Mouse (Mus musculus) midbrain, embryonic 13.5 days (tissue): Measurements from ENCODE around the gene Syt14. TPM values are rescaled to one million over a fixed set of nuclear protein-coding genes. Genes with fewer than 3 reads are reported as not detected.

Experiments used
- ATAC-seq: fragments of 200-750 bp; cut with Nextera tagmentation; 2 replicates; pipeline ENCODE4 v1.8.0; 2017; ENCODE audit warnings: mild to moderate bottlenecking, moderate TSS enrichment, moderate library complexity
- H3K27ac ChIP-seq: fragments of 300-500 bp; sonication (generic); 2 replicates; pipeline ENCODE4 v1.5.1; 2015; ENCODE audit warnings: inconsistent platforms, mild to moderate bottlenecking, moderate library complexity
- H3K27me3 ChIP-seq: fragments of 300-500 bp; sonication (generic); 2 replicates; pipeline ENCODE4 v1.6.1; 2015; ENCODE audit warnings: mild to moderate bottlenecking, inconsistent platforms
- H3K36me3 ChIP-seq: fragments of 300-500 bp; sonication (generic); 2 replicates; pipeline ENCODE4 v1.6.1; 2015; ENCODE audit warnings: mild to moderate bottlenecking, inconsistent platforms
- H3K4me1 ChIP-seq: fragments of 300-500 bp; sonication (generic); replicated peaks from 2 replicates; pipeline ENCODE4 v1.6.1; 2015; ENCODE audit warnings: inconsistent platforms
- H3K4me2 ChIP-seq: fragments of 300-500 bp; sonication (generic); replicated peaks from 2 replicates; pipeline ENCODE4 v1.6.1; 2015; ENCODE audit warnings: moderate library complexity, mild to moderate bottlenecking, inconsistent platforms
- H3K4me3 ChIP-seq: fragments of 300-500 bp; sonication (generic); replicated peaks from 2 replicates; pipeline ENCODE4 v1.5.1; 2015; ENCODE audit warnings: mild to moderate bottlenecking, inconsistent platforms
- H3K9ac ChIP-seq: fragments of 300-500 bp; sonication (generic); replicated peaks from 2 replicates; pipeline ENCODE4 v1.6.1; 2015; ENCODE audit warnings: mild to moderate bottlenecking, inconsistent platforms
- H3K9me3 ChIP-seq: fragments of 300-500 bp; sonication (generic); 2 replicates; pipeline ENCODE4 v1.6.1; 2016; ENCODE audit warnings: mild to moderate bottlenecking, inconsistent platforms
- WGBS: fragments of 180-500 bp; shearing (Covaris S2); methylation state at CpG from one replicate; pipeline ENCODE4 v1.1.7; 2015; 5-methylcytosine and 5-hydroxymethylcytosine counted together
- polyA plus RNA-seq: library from polyadenylated mRNA; unstranded; fragments of >200 nt; fragmentation: Nextera tagmentation; extraction: Ambion mirVana; gene quantifications from 2 replicates; pipeline ENCODE4 v1.2.1, GENCODE M21; 2015

Syt14 gene
- polyA plus RNA-seq, 1 experiment from 2014 or later: 8.9 TPM

DNA sequence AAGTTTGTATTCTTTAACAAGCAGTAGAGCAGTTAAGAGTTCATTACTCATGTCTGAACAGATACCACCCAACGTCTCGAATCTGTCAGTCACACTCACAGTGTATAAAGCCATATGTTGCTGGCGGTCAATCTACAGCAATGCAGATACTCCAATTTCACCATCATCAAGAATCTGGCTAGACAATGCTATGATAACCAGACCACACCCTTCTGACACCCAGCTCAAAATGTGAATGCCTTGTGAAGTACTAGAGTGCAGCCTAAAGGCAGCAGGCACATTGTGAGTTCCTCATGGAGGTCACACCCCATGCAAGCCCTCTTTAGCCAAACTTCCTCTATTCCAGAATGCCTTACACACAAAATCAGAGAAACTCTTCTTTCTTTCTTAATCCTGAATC, 53.9 kb downstream of the Syt14 start:
- no peak overlapping the region for H3K27ac ChIP-seq
- H3K4me2 ChIP-seq: no peak overlapping the region
- H3K9me3 ChIP-seq: no peaks in the 10 kb centered on the region
- H3K4me1 ChIP-seq: no peaks in the 10 kb centered on the region
- no peak for ATAC-seq
- no peak overlapping the region for H3K9ac ChIP-seq
- H3K27me3 ChIP-seq: no peaks in the 10 kb centered on the region
- H3K36me3 ChIP-seq: no peaks in the 10 kb centered on the region
- 92% methylated on average over 3 of the region's 3 CpGs for WGBS
- H3K4me3 ChIP-seq: no peak overlapping the region

DNA sequence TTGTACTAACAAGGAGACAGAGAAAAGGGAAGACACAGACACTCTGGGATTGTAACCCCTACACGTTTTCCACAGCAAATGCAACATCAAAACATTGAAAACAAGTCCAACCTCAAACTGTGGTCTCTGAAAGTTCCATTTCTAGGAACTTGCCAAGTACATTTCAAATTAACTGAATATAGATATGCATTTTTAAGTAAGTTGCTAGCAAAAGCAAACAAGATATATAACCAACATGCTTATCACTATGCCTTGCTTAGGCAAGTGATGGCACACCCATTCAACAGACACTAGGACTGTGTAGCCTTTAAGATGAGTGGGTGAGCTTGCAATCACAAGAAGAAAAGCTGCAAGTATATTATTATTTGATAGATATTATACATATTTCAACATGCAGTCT, 54.5 kb downstream of the Syt14 start:
- Histone ChIP-seq H3K4me3 (no peak overlapping the region), H3K27me3 (no peaks in the 10 kb centered on the region), H3K4me2 (no peak overlapping the region), H3K36me3 (no peaks in the 10 kb centered on the region), H3K4me1 (no peaks in the 10 kb centered on the region), H3K27ac (no peak overlapping the region), H3K9ac (no peak overlapping the region), H3K9me3 (no peaks in the 10 kb centered on the region)
- ATAC-seq: no peak
- 77% methylated on average over 1 of the region's 1 CpGs for WGBS

DNA sequence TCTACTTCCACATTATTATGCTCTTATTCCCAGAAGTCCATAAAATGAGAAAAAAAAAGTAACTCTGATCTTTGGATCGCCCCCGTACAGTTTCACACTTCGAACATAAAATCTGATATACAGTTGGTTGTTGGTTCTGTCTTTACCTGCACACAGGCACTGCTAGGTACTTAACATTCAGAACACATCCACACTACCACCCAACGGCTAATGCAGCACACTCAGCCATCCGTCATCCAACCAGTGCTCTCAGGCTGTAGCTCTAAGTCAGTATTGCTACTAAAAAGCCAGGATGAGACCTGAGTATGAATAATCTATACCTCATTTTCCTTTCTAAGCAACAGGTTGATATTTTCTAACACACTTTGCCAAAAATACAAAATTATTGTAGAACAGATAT, 73.3 kb downstream of the Syt14 start:
- Histone ChIP-seq H3K9ac (no peak overlapping the region), H3K4me2 (no peak overlapping the region), H3K4me1 (no peaks in the 10 kb centered on the region), H3K27me3 (no peaks in the 10 kb centered on the region), H3K4me3 (no peak overlapping the region), H3K9me3 (peaks cover 2% of the 10 kb centered on the region; the same call in 1 of the 2 replicates), H3K27ac (no peak overlapping the region), H3K36me3 (peaks cover 23% of the 10 kb centered on the region)
- 82% methylated on average over 5 of the region's 5 CpGs for WGBS
- ATAC-seq: no peak

DNA sequence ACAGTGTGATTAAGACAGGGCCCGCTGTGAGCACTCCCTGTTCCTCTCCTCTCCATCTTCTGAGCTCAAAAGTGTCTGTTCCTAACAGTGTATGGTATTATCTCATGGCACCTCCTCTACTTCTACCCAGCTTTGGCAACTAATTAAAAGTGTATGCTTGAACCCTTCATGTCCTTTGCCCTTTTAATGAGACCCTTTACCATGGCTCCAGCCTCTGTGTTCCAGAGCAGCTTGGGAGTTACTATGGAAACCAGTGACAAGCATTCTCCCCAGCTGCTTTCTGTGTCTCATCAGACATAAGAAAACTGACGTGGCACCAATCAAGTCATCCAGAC, 87.8 kb downstream of the Syt14 start:
- Histone ChIP-seq H3K9ac (no peak overlapping the region), H3K36me3 (no peaks in the 10 kb centered on the region), H3K4me3 (no peak overlapping the region), H3K4me2 (no peak overlapping the region), H3K9me3 (no peaks in the 10 kb centered on the region), H3K27ac (peak overlapping the region; percentile 71), H3K27me3 (no peaks in the 10 kb centered on the region), H3K4me1 (peaks cover 6% of the 10 kb centered on the region)
- ATAC-seq: peak; percentile 84
- WGBS: 16% methylated on average over 2 of the region's 2 CpGs

GRCm38 (mm10) chr1:192947170-192947838, 88.3 kb downstream of the Syt14 start:
- Histone ChIP-seq H3K9ac (no peak overlapping the region), H3K4me2 (no peak overlapping the region), H3K27ac (peak overlapping the region; percentile 71), H3K9me3 (no peaks in the 10 kb centered on the region), H3K4me1 (peaks cover 6% of the 10 kb centered on the region), H3K4me3 (no peak overlapping the region), H3K36me3 (no peaks in the 10 kb centered on the region), H3K27me3 (no peaks in the 10 kb centered on the region)
- ATAC-seq: no peak
- WGBS: 20% methylated on average over 1 of the region's 1 CpGs

GRCm38 (mm10) chr1:192939033-192939432, 96.5 kb downstream of the Syt14 start:
- no peak overlapping the region for H3K9ac ChIP-seq
- 59% methylated on average over 2 of the region's 2 CpGs for WGBS
- H3K36me3 ChIP-seq: no peaks in the 10 kb centered on the region
- no peak for ATAC-seq
- H3K27me3 ChIP-seq: no peaks in the 10 kb centered on the region
- no peaks in the 10 kb centered on the region for H3K4me1 ChIP-seq
- no peak overlapping the region for H3K4me3 ChIP-seq
- no peak overlapping the region for H3K4me2 ChIP-seq
- H3K27ac ChIP-seq: no peak overlapping the region
- no peaks in the 10 kb centered on the region for H3K9me3 ChIP-seq

GRCm38 (mm10) chr1:192937956-192938355, 97.6 kb downstream of the Syt14 start:
- Histone ChIP-seq H3K9me3 (no peaks in the 10 kb centered on the region), H3K4me3 (no peak overlapping the region), H3K9ac (no peak overlapping the region), H3K4me2 (no peak overlapping the region), H3K4me1 (no peaks in the 10 kb centered on the region), H3K27me3 (no peaks in the 10 kb centered on the region), H3K36me3 (0 out of 2 replicates have a peak, but pooled peaks cover under 1% of the 10 kb centered on the region), H3K27ac (no peak overlapping the region)
- no peak for ATAC-seq
- WGBS: 87% methylated on average over 2 of the region's 2 CpGs

DNA sequence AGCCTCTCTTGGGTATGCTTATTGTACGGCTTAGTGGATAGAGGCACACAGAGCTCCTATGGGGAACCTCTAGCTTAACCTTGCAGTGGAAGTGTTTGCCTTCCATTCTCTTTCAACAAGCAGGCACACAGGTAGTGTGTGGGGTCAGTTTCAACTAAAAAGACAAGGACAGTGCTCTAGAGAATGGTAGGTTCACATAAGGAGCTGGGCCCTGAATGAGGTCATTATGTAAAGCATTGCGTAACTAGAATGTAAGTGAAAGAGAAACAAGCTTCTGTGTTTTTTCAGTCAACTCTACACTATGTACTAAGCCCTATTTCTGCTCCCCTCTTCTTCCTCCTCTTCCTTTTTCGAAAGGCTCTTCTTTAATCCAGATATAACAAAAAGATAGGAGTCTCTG, 103.8 kb downstream of the Syt14 start:
- WGBS: 90% methylated on average over 3 of the region's 3 CpGs
- Histone ChIP-seq H3K9ac (no peak overlapping the region), H3K36me3 (peaks cover 24% of the 10 kb centered on the region), H3K27me3 (no peaks in the 10 kb centered on the region), H3K4me2 (no peak overlapping the region), H3K4me3 (no peak overlapping the region), H3K4me1 (no peaks in the 10 kb centered on the region), H3K9me3 (no peaks in the 10 kb centered on the region), H3K27ac (no peak overlapping the region)
- ATAC-seq: no peak

GRCm38 (mm10) chr1:192912101-192912728, 123.4 kb downstream of the Syt14 start:
- H3K4me3 ChIP-seq: no peak overlapping the region
- 0 out of 2 replicates have a peak, but pooled peaks have one; percentile 43 for ATAC-seq
- no peaks in the 10 kb centered on the region for H3K9me3 ChIP-seq
- H3K4me2 ChIP-seq: no peak overlapping the region
- H3K4me1 ChIP-seq: no peaks in the 10 kb centered on the region
- H3K36me3 ChIP-seq: peaks cover 13% of the 10 kb centered on the region
- H3K27me3 ChIP-seq: no peaks in the 10 kb centered on the region
- no peak overlapping the region for H3K27ac ChIP-seq
- WGBS: 65% methylated on average over 3 of the region's 3 CpGs
- H3K9ac ChIP-seq: no peak overlapping the region

DNA sequence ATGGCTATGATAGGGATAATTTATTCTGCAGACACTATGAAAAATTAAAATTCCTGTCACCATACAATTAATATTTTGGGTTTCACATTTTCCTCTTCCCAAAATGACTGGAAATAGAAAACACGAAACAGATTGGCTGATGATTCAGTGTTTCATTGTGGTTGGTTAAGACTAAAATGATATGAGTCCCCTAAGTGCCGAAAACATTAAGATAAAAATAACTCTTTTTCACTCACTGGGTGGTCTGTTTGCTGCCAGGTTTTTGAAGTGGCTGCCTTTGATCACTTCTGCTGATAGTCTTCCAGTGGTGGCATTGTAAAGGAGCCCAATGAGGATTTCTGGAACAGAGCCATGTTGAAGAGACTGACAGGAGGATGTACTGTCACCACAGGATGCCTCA, 134.1 kb downstream of the Syt14 start:
- 93% methylated on average over 2 of the region's 2 CpGs for WGBS
- ATAC-seq: no peak
- H3K4me1 ChIP-seq: no peaks in the 10 kb centered on the region
- no peak overlapping the region for H3K4me3 ChIP-seq
- H3K9ac ChIP-seq: no peak overlapping the region
- H3K36me3 ChIP-seq: peaks cover 8% of the 10 kb centered on the region; the same call in 1 of the 2 replicates
- no peak overlapping the region for H3K4me2 ChIP-seq
- no peaks in the 10 kb centered on the region for H3K9me3 ChIP-seq
- H3K27ac ChIP-seq: no peak overlapping the region
- no peaks in the 10 kb centered on the region for H3K27me3 ChIP-seq

GRCm38 (mm10) chr1:192900913-192901312, 134.7 kb downstream of the Syt14 start:
- ATAC-seq: no peak
- Histone ChIP-seq H3K36me3 (peaks cover 13% of the 10 kb centered on the region; the same call in 1 of the 2 replicates), H3K9ac (no peak overlapping the region), H3K9me3 (no peaks in the 10 kb centered on the region), H3K4me1 (no peaks in the 10 kb centered on the region), H3K27ac (no peak overlapping the region), H3K4me2 (no peak overlapping the region), H3K4me3 (no peak overlapping the region), H3K27me3 (no peaks in the 10 kb centered on the region)
- 85% methylated on average over 3 of the region's 3 CpGs for WGBS

DNA sequence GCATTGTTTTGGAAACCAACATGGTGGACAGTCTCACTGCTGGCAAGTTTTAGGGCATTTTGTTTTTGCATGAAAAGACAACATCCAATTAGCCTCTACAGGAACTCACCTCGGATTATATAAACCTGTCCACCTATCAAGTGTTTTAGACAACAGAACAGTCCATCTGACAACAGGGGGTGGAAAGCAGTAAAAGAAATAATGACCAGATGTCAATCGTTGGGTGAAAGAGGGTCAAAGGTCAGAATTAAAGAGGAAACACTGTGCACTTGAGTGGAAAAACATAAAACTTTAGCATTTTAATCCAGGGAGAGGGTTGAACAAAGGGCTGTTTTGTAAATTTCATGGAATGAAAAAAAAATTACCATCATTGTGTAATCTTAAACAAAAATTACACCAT, 136.8 kb downstream of the Syt14 start:
- no peak overlapping the region for H3K4me3 ChIP-seq

More for the DNA sequence above, 136.8 kb downstream of the Syt14 start:
- Histone ChIP-seq H3K4me2 (no peak overlapping the region), H3K36me3 (peaks cover 13% of the 10 kb centered on the region; the same call in 1 of the 2 replicates), H3K9ac (no peak overlapping the region), H3K27me3 (no peaks in the 10 kb centered on the region), H3K27ac (no peak overlapping the region), H3K4me1 (no peaks in the 10 kb centered on the region), H3K9me3 (no peaks in the 10 kb centered on the region)
- no peak for ATAC-seq
- WGBS: 17% methylated on average over 2 of the region's 2 CpGs
